Mouse (Mus musculus): ENCODE measurements around the gene Epop.

Gene Epop

GRCm38 (mm10) chr11:97627556-97628302, 1.8 kb downstream of the Epop start:
- DNase-seq, result peak in 1 of 2 experiments; percentile 27

GRCm38 (mm10) chr11:97626850-97627249, 2.7 kb downstream of the Epop start:
- DNase-seq, result peak in 1 of 2 experiments; percentile 21

- no peak for DNase-seq
Measured at GRCm38 (mm10) chr11:97626431-97626830, 3.1 kb downstream of the Epop start.

- DNase-seq, result no peak
Measured at GRCm38 (mm10) chr11:97625551-97625950, 4.0 kb downstream of the Epop start.

- DNase-seq, result no peak
Measured at GRCm38 (mm10) chr11:97623166-97623565, 6.3 kb downstream of the Epop start.

DNA sequence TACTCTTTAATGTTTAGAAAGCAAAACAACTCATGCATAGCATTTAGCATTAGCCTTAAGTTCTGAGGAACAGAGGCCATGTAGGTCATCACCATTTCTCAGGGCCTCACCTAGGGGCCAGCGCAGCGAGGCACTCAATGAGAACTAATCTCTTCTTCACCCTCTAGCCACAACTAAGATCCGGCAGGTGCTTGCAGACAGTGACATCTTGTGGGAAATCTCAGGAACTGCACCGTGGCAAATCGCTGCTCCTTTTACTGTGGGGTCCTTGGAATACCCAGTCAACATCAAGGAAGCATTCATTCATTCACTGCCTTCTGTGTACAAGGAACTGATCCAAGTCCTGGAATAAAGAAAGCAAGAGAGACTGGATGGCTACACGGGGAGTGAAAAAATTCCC, 7.1 kb downstream of the Epop start:
- DNase-seq, result peak; percentile 84 to 86

DNA sequence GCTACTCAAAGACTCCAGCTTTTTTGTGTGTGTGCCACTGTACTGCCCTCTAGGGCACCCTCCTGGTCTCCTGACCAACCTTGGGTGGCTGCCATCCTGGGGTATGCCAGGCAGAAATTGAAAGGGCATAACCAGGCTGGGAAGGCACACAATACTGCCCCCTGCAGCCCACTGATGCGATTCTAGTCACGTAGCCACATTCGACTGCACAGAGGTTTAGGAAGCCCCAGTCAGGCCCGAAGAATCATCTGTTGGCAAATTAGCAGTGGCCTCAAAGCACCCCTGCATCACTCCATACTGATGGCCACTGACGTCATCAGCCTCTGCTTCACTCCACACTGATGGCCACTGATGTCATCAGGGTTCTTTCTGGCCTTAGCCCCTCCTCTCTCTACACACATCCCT, 10.1 kb downstream of the Epop start:
- DNase-seq, result peak; percentile 98 to 99

DNA sequence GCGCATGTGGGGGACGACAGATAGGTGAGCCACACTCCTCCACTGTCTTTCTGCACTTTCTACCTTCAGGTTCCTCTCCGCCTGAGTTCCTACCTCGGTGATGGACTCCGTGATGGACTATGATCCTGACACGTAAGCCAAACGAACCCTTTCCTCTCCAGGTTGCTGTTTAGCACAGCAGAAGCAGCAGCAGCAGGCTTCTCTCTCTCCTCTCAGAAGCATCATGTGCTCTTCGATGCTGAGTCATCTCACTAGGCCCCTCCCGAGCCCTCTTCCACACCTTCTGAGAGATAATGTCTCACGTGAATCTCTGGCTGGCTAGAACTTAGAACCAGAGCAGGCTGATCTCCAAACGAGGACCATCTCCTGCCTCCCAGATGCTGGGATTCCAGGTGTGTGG, 11.1 kb downstream of the Epop start:
- no peak for DNase-seq

- no peak for DNase-seq
Measured at GRCm38 (mm10) chr11:97615276-97615675, 14.2 kb downstream of the Epop start.

DNA sequence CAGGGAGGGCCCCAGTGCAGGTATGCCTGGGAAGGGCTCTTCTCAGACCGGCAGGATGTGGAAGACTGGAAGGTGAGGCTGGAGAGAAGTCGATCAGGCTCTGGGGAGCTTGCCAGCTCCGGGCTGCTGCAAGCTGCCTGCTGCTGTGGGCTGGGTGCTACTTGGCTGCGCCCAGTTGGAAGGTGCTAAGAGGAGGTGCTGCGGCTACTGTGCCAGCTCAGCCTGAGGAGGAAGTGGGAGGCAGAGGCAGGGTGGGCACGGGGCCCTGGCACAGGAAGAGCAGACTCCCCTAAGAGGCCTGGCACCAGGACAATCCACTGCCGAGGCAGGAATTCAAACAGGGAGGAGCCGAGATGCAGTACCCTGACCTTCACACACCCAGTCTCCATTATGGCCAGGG, 18.4 kb downstream of the Epop start:
- DNase-seq, result peak; percentile 42 to 56

DNA sequence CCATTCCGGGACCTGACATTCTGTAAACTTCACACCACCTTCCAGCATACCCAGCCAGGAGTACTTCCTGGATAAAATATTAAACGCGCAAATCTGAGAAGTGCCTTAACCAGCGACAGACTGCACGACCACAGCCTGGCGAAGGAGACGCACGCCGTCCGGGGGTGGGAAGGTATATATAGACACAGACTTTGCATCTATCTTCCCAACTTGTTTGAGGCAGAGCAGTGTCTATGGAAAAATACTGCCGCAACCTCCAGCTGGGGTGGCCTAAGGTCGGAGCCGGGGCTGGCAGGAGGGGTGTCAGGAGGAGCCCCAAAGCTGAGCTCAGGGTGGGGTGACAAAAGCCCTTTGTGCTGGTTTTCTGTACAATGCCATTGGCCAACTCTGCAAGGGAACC, 19.8 kb downstream of the Epop start:
- no peak for DNase-seq

- no peak for DNase-seq
Measured at GRCm38 (mm10) chr11:97608933-97609332, 20.6 kb downstream of the Epop start.

- DNase-seq, result no peak
Measured at GRCm38 (mm10) chr11:97607056-97607725, 22.3 kb downstream of the Epop start.

DNA sequence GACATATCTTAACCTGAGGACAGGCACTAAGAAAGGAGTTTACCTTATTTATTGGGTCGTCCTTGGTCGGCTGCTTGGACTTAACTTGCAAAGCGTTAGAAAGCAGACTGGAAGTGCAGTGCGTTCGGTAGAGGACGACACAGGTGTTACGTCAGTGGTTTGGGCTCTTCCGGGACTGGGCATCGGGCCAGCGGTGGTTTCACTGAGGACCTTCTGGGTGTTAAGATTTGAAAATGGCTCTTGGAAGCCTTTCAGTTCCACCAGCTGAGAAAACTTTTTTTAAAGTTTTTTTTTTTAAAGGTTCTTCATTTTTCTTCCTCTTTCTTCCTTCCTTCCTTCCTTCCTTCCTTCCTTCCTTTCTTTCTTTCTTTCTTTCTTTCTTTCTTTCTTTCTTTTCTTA, 25.6 kb downstream of the Epop start:
- DNase-seq, result peak in 1 of 2 experiments; percentile 55

GRCm38 (mm10) chr11:97602223-97602622, 27.3 kb downstream of the Epop start:
- DNase-seq, result no peak

DNA sequence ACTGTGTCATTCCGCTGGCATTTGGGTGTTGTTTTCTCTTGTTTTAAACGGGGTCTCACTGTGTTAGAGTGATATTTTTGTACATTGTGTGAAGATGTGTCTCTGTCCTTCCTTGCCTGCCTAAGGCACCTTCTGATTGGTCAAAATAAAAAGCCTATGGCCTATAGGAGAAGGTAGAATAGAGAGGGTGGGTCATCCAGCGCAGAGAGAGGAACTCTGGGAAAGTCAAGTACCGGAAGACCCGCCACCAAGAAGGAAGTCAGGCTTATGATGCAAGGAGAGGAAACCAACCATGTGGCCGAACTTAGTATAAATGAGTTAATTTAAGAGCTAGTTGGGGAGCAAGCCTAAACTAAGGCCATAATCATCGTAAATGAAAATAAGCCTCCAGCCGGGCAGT, 30.4 kb downstream of the Epop start:
- DNase-seq, result no peak

GRCm38 (mm10) chr11:97597945-97598691, 31.4 kb downstream of the Epop start:
- DNase-seq, result no peak

DNA sequence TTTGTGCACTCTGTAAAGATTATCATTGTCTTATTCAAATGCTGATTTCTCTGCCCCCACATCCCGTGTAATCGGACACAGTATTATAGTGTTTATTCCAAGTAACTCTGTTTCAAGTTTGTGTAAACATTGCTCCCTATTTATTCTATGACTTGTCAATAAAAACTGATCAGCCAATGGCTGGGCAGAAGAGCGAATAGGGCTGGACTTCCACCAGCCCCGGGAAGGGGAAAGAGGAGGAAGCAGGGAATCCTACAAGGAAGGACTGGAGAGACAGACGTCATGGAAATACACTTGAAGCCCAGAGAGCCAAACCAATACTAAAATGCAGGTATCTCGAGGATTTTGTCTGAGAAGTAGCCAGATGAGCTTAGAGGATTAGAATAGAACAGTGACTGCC, 35.4 kb downstream of the Epop start:
- DNase-seq, result no peak

DNA sequence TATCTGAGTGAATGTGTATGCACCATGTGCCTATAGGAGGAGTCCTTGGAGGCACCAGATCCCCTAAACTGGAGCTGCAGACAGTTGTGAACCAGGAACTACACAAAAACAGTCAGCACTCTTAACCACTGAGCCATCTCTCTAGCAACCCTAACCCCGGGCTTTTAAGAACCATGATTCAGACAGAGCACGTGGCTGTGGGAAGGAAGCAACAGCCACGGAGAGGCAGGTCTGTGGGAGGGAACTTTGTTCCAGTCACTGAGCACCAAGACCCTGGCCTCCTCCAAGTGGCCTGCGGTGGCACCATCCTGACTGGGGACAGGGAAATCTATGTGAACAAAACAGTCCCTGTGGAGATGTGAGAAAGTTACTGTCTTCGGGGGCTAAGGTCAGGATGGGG, 37.6 kb downstream of the Epop start:
- no peak for DNase-seq

DNA sequence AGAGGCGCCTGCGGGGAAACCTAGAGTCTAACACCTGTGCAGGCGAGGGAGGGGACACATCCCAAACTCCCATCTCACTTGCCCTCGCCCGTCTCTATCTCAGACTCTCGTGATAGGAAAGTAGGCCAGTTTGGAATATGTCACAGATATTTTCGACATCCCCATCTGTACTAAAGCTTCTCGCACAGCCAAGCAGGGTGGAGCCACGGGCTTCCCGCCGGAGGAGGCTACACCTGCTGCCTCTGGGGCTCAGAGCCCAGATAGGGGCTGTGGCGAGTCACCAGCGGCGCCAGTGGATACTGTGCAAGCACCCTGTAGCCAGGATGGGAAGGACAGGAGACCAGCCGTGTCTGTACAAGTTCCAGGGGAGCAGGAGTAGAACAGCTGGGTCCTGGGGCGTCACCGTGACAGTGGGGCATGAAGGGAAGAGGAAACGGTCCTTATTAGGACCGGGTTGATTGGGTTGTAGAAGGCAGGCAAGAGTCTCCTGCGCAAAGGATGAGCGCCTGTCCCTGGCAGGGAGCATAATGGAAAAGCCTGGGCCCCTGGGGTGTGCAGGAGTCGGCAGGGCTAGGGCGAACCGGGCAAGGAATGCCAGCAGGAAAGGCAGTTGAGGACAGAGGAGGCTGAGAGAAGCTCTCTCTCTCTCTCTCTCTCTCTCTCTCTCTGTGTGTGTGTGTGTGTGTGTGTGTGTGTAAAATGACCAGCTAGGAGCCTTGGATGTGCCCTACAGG, 39.1 kb downstream of the Epop start:
- DNase-seq, result peak; percentile 55 to 62

DNA sequence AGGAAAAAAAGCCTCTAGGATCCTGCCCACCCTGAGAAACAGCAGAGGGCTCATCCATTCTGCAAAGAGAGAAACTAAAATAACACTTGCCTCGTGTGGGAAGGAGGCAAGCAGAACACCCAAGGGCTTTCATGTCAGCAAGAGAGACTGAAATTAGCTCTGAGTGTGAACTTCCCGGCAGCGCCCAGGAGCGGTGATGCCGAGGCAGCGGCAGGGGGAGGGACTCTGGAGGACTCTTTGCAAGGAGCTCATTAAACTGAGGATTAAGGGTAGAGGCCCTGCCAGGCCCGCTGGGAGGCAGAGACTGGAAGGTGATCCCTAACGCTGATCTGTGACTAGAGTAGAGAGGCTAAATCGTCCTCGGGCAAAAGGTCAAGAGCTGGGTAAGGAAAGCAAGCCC, 40.3 kb downstream of the Epop start:
- no peak for DNase-seq

DNA sequence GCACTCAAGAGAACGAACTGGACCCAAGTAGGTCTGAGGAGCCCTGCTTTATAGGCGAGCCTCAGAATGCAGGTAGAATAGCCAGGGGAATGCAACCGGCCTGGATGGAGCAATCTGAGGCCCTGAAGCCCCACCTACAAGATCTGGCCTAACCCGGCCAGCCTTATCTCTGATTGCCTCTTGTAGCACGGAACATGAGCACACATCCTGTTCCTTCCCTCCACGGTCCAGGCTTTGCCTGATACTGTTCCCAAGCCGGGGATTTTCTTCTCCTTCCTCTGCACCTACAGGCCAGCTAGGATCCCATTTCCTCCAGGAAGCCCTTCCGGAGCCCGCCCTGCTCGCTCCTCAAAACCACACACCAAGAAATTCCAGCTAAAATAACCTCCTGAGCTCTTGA, 43.6 kb downstream of the Epop start:
- DNase-seq, result no peak

DNA sequence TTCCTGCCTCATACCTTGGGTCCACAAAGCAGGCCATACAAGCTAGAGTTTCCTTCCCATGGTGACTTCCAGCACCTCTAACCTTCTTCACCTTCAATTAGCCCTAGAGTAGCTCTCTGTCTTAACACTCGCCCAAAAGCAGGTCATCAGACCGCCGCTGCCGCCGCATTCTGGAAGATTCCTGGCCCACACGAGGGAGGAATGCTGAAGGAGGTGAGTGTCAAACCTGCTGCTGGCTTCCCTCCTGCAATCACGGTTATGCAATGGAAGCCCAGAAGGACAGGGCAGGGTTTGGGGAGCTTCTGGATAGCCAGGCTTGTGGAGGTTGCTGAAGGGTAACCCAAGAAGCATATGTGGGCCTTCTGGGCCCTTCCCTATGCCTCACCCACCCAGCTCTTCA, 45.0 kb downstream of the Epop start:
- peak in 1 of 2 experiments; percentile 3 for DNase-seq

All from cerebellum, postnatal 10 days (tissue).